Mouse (Mus musculus) kidney, postnatal 0 days (tissue): ENCODE results near the gene Glt6d1. TPM values are rescaled to one million over a fixed set of nuclear protein-coding genes. Genes with fewer than 3 reads are reported as not detected.
"Not testable (repeated sequence)": the region's sequence is repeated elsewhere in the genome, so short reads cannot be mapped to it uniquely, and the experiment has no call there.

ENCODE experiments used
- ATAC-seq: fragments of 200-750 bp; cut with Nextera tagmentation; replicated peaks from 2 replicates; pipeline ENCODE4 v1.8.0; 2017; ENCODE audit warnings: low read depth, moderate number of reproducible peaks, moderate TSS enrichment, moderate library complexity; ENCODE audit not compliant: low FRiP score
- DNase-seq: peaks from one replicate; pipeline ENCODE4 v3.0.0-alpha.2; 2016; ENCODE audit warnings: low spot score
- H3K27ac ChIP-seq: fragments of 300-500 bp; sonication (generic); 2 replicates; pipeline ENCODE4 v1.5.1; 2014; ENCODE audit warnings: mild to moderate bottlenecking
- H3K27me3 ChIP-seq: fragments of 300-500 bp; sonication (generic); 2 replicates; pipeline ENCODE4 v1.6.1; 2014; ENCODE audit warnings: low read length, mixed read lengths; ENCODE audit not compliant: insufficient read depth
- H3K36me3 ChIP-seq: fragments of 300-500 bp; sonication (generic); 2 replicates; pipeline ENCODE4 v1.6.1; 2014; ENCODE audit warnings: low read length, mixed read lengths; ENCODE audit not compliant: insufficient read depth
- H3K4me1 ChIP-seq: fragments of 300-500 bp; sonication (generic); replicated peaks from 2 replicates; pipeline ENCODE4 v1.6.1; 2014; ENCODE audit warnings: antibody characterized with exemption, low read length, mixed read lengths; ENCODE audit not compliant: insufficient read depth
- H3K4me2 ChIP-seq: fragments of 300-500 bp; sonication (generic); 2 replicates; pipeline ENCODE4 v1.6.1; 2014; ENCODE audit warnings: mild to moderate bottlenecking, low read length, moderate library complexity, mixed read lengths
- H3K4me3 ChIP-seq: fragments of 300-500 bp; sonication (generic); replicated peaks from 2 replicates; pipeline ENCODE4 v1.5.1; 2014; ENCODE audit warnings: low read depth, low read length
- H3K9ac ChIP-seq: fragments of 300-500 bp; sonication (generic); 2 replicates; pipeline ENCODE4 v1.6.1; 2014; ENCODE audit warnings: low read depth, low read length
- H3K9me3 ChIP-seq: fragments of 300-500 bp; sonication (generic); replicated peaks from 2 replicates; pipeline ENCODE4 v1.6.1; 2016; ENCODE audit warnings: low read length, inconsistent platforms, mixed read lengths
- CTCF ChIP-seq: IDR thresholded peaks from 2 replicates; pipeline ENCODE4 v1.5.1; 2016; ENCODE audit warnings: antibody characterized with exemption, low read depth, mild to moderate bottlenecking, moderate library complexity
- whole genome bisulfite sequencing: fragments of 180-500 bp; shearing (Covaris S2); extraction: QIAGEN DNeasy Blood & Tissue Kit; methylation state at CpG from one replicate; pipeline ENCODE4 v1.1.7; 2014; 5-methylcytosine and 5-hydroxymethylcytosine counted together
- polyA plus RNA-seq: library from polyadenylated mRNA; unstranded; fragments of >200 nt; fragmentation: Nextera tagmentation; extraction: Ambion mirVana; gene quantifications from 2 replicates; pipeline ENCODE4 v1.2.1, GENCODE M21; 2015

Glt6d1 gene
- polyA plus RNA-seq, result not detected in 2 replicates

- ATAC-seq, H3K27me3 ChIP-seq, H3K4me1 ChIP-seq, H3K4me3 ChIP-seq, DNase-seq, H3K4me2 ChIP-seq, H3K9ac ChIP-seq, H3K36me3 ChIP-seq, H3K9me3 ChIP-seq, H3K27ac ChIP-seq: not testable (repeated sequence)
- WGBS, result 82% methylated on average over 1 of the region's 1 CpGs
Measured at GRCm38 (mm10) chr2:25815748-25816147, at the start of gene Glt6d1. Glt6d1 (minus strand) TSS chr2:25815848.

GRCm38 (mm10) chr2:25865412-25865811 lies 49.8 kb upstream of the Glt6d1 start:
- no peak overlapping the region for H3K4me3 ChIP-seq
- no peak for ATAC-seq
- no peaks in the 10 kb centered on the region for H3K36me3 ChIP-seq
- TF ChIP-seq CTCF, result no peak
- DNase-seq, result peak; percentile 12
- H3K9me3 ChIP-seq, result no peaks in the 10 kb centered on the region
- no peak overlapping the region for H3K9ac ChIP-seq
- H3K4me1 ChIP-seq, result 0 out of 2 replicates have a peak, but pooled peaks cover 10% of the 10 kb centered on the region
- no peak overlapping the region for H3K27ac ChIP-seq
- H3K27me3 ChIP-seq, result no peaks in the 10 kb centered on the region; the same call in 1 of the 2 replicates
- 11% methylated on average over 4 of the region's 4 CpGs for WGBS
- no peak overlapping the region for H3K4me2 ChIP-seq

GRCm38 (mm10) chr2:25864230-25864629 lies 48.6 kb upstream of the Glt6d1 start:
- Histone ChIP-seq H3K27ac (no peak overlapping the region), H3K9ac (no peak overlapping the region), H3K36me3 (no peaks in the 10 kb centered on the region), H3K4me3 (peak overlapping the region; percentile 39; the same call in 1 of the 2 replicates), H3K4me2 (peak overlapping the region; percentile 86), H3K27me3 (no peaks in the 10 kb centered on the region; the same call in 1 of the 2 replicates), H3K9me3 (no peaks in the 10 kb centered on the region), H3K4me1 (0 out of 2 replicates have a peak, but pooled peaks cover 10% of the 10 kb centered on the region)
- 3% methylated on average over 17 of the region's 18 CpGs for WGBS
- ATAC-seq (no peak; the same call in 1 of the 2 replicates), DNase-seq (peak; percentile 22)
- TF ChIP-seq CTCF, result peak; percentile 23; the same call in 1 of the 2 replicates

GRCm38 (mm10) chr2:25863337-25864131 lies 47.9 kb upstream of the Glt6d1 start, which contains the start of gene Kcnt1:
Kcnt1 (plus strand) TSS chr2:25863734.
- Histone ChIP-seq H3K27ac (no peak within 1 kb of the TSS), H3K36me3 (no peaks in the 10 kb centered on the region), H3K4me1 (0 out of 2 replicates have a peak, but pooled peaks cover 10% of the 10 kb centered on the region), H3K4me3 (peak within 1 kb of the TSS; percentile 39), H3K9ac (0 out of 2 replicates have a peak within 1 kb of the TSS, but pooled peaks have one; percentile 1), H3K9me3 (no peaks in the 10 kb centered on the region), H3K27me3 (no peaks in the 10 kb centered on the region; the same call in 1 of the 2 replicates), H3K4me2 (peak within 1 kb of the TSS; percentile 86)
- ATAC-seq (no peak; the same call in 1 of the 2 replicates), DNase-seq (peak; percentile 44)
- TF ChIP-seq CTCF, result no peak
- WGBS, result 1% methylated on average over 41 of the region's 53 CpGs

- 0 out of 2 replicates have a peak, but pooled peaks cover 10% of the 10 kb centered on the region for H3K4me1 ChIP-seq
- H3K4me3 ChIP-seq, result no peak overlapping the region
- H3K9me3 ChIP-seq, result no peaks in the 10 kb centered on the region
- no peaks in the 10 kb centered on the region; the same call in 1 of the 2 replicates for H3K27me3 ChIP-seq
- no peak for TF ChIP-seq CTCF
- DNase-seq (no peak), ATAC-seq (no peak)
- 60% methylated on average over 5 of the region's 5 CpGs for WGBS
- no peak overlapping the region for H3K27ac ChIP-seq
- H3K9ac ChIP-seq, result no peak overlapping the region
- H3K4me2 ChIP-seq, result peak overlapping the region; percentile 86
- no peaks in the 10 kb centered on the region for H3K36me3 ChIP-seq
Measured at GRCm38 (mm10) chr2:25862696-25863270, 47.1 kb upstream of the Glt6d1 start.

- Histone ChIP-seq H3K27ac (no peak overlapping the region), H3K36me3 (no peaks in the 10 kb centered on the region), H3K9me3 (no peaks in the 10 kb centered on the region), H3K27me3 (no peaks in the 10 kb centered on the region; the same call in 1 of the 2 replicates), H3K4me2 (no peak overlapping the region), H3K4me3 (no peak overlapping the region), H3K9ac (no peak overlapping the region), H3K4me1 (0 out of 2 replicates have a peak, but pooled peaks cover 10% of the 10 kb centered on the region)
- ATAC-seq, result no peak
- no peak for DNase-seq
- 55% methylated on average over 2 of the region's 2 CpGs for WGBS
- TF ChIP-seq CTCF, result no peak
Measured at GRCm38 (mm10) chr2:25862038-25862437, 46.4 kb upstream of the Glt6d1 start.
